Mouse (Mus musculus) c-Kit-positive CD71-positive TER-119-negative erythroid progenitor cells, embryonic 14.5 days (primary cell): Measurements from ENCODE around the gene Camta1.
A peak's percentile ranks its signal among the peaks of the same experiment; 100 is the strongest.

Source experiments
- DNase-seq: peaks from one replicate; pipeline ENCODE4 v3.0.0-alpha.2; 2013; ENCODE audit warnings: low read depth

The Camta1 gene

GRCm38 (mm10) chr4:151207566-151207965, 654.1 kb downstream of the Camta1 start:
- DNase-seq: no peak

- no peak for DNase-seq
Measured at GRCm38 (mm10) chr4:151202891-151203290, 658.8 kb downstream of the Camta1 start.

- DNase-seq: no peak
Measured at GRCm38 (mm10) chr4:151200316-151200715, 661.4 kb downstream of the Camta1 start.

- DNase-seq: no peak
Measured at GRCm38 (mm10) chr4:151195126-151195525, 666.5 kb downstream of the Camta1 start.

GRCm38 (mm10) chr4:151194715-151195097, 667.0 kb downstream of the Camta1 start:
- no peak for DNase-seq

- no peak for DNase-seq
Measured at GRCm38 (mm10) chr4:151194030-151194714, 667.5 kb downstream of the Camta1 start.

GRCm38 (mm10) chr4:151186447-151186846, 675.2 kb downstream of the Camta1 start:
- peak; percentile 22 for DNase-seq

GRCm38 (mm10) chr4:151185750-151186149, 675.9 kb downstream of the Camta1 start:
- peak; percentile 5 for DNase-seq

- DNase-seq: no peak
Measured at GRCm38 (mm10) chr4:151180394-151180902, 681.2 kb downstream of the Camta1 start.

- no peak for DNase-seq
Measured at GRCm38 (mm10) chr4:151179639-151180038, 682.0 kb downstream of the Camta1 start.

GRCm38 (mm10) chr4:151178970-151179378, 682.7 kb downstream of the Camta1 start:
- DNase-seq: no peak

- no peak for DNase-seq
Measured at GRCm38 (mm10) chr4:151172526-151172925, 689.1 kb downstream of the Camta1 start.

- no peak for DNase-seq
Measured at GRCm38 (mm10) chr4:151171117-151171516, 690.6 kb downstream of the Camta1 start.

- no peak for DNase-seq
Measured at GRCm38 (mm10) chr4:151170658-151171057, 691.0 kb downstream of the Camta1 start.

GRCm38 (mm10) chr4:151166969-151167368, 694.7 kb downstream of the Camta1 start:
- DNase-seq: no peak

- no peak for DNase-seq
Measured at GRCm38 (mm10) chr4:151165539-151165938, 696.1 kb downstream of the Camta1 start.

GRCm38 (mm10) chr4:151164309-151164708, 697.4 kb downstream of the Camta1 start:
- no peak for DNase-seq

- no peak for DNase-seq
Measured at GRCm38 (mm10) chr4:151161869-151162268, 699.8 kb downstream of the Camta1 start.

- DNase-seq: no peak
Measured at GRCm38 (mm10) chr4:151160932-151161331, 700.7 kb downstream of the Camta1 start.

- DNase-seq: no peak
Measured at GRCm38 (mm10) chr4:151160476-151160875, 701.2 kb downstream of the Camta1 start.

- DNase-seq: no peak
Measured at GRCm38 (mm10) chr4:151158250-151158649, 703.4 kb downstream of the Camta1 start.

- peak; percentile 28 for DNase-seq
Measured at GRCm38 (mm10) chr4:151156904-151157303, 704.8 kb downstream of the Camta1 start.

- no peak for DNase-seq
Measured at GRCm38 (mm10) chr4:151155587-151155986, 706.1 kb downstream of the Camta1 start.

- DNase-seq: no peak
Measured at GRCm38 (mm10) chr4:151154306-151154705, 707.4 kb downstream of the Camta1 start.
